Mouse (Mus musculus) thymus, postnatal 0 days (tissue): Measurements from ENCODE around the gene Tnfsf18. TPM values are rescaled to one million over a fixed set of nuclear protein-coding genes. Genes with fewer than 3 reads are reported as not detected.

ENCODE experiments used
- DNase-seq: peaks from one replicate; pipeline ENCODE4 v3.0.0-alpha.2; 2015; ENCODE audit warnings: low spot score
- polyA plus RNA-seq: library from polyadenylated mRNA; unstranded; fragments of >200 nt; fragmentation: Nextera tagmentation; extraction: Ambion mirVana; gene quantifications from 2 replicates; pipeline ENCODE4 v1.2.1, GENCODE M21; 2015

Gene Tnfsf18
- 0.17 TPM in 1 of 2 replicates, not detected in the other for polyA plus RNA-seq

GRCm38 (mm10) chr1:161494343-161494742 lies at the start of gene Tnfsf18:
Tnfsf18 (plus strand) TSS chr1:161494655.
- DNase-seq: no peak

- no peak for DNase-seq
Measured at GRCm38 (mm10) chr1:161444858-161445257, 49.6 kb upstream of the Tnfsf18 start.

- DNase-seq: no peak
Measured at GRCm38 (mm10) chr1:161451683-161452245, 42.7 kb upstream of the Tnfsf18 start.

- DNase-seq: no peak
Measured at GRCm38 (mm10) chr1:161452250-161452649, 42.2 kb upstream of the Tnfsf18 start.

- DNase-seq: no peak
Measured at GRCm38 (mm10) chr1:161463388-161464085, 30.9 kb upstream of the Tnfsf18 start.

GRCm38 (mm10) chr1:161477221-161477620 lies 17.2 kb upstream of the Tnfsf18 start:
- no peak for DNase-seq

- DNase-seq: peak; percentile 3
Measured at GRCm38 (mm10) chr1:161479854-161480253, 14.6 kb upstream of the Tnfsf18 start.

GRCm38 (mm10) chr1:161482211-161482610 lies 12.2 kb upstream of the Tnfsf18 start:
- no peak for DNase-seq

GRCm38 (mm10) chr1:161487069-161487468 lies 7.4 kb upstream of the Tnfsf18 start:
- no peak for DNase-seq

- DNase-seq: no peak
Measured at GRCm38 (mm10) chr1:161491766-161492165, 2.7 kb upstream of the Tnfsf18 start.

GRCm38 (mm10) chr1:161496866-161497645 lies 2.6 kb downstream of the Tnfsf18 start:
- DNase-seq: no peak

- no peak for DNase-seq
Measured at GRCm38 (mm10) chr1:161500114-161500810, 5.8 kb downstream of the Tnfsf18 start.

- DNase-seq: no peak
Measured at GRCm38 (mm10) chr1:161500811-161501146, 6.3 kb downstream of the Tnfsf18 start.

GRCm38 (mm10) chr1:161506317-161506716 lies 11.9 kb downstream of the Tnfsf18 start:
- no peak for DNase-seq

- DNase-seq: no peak
Measured at GRCm38 (mm10) chr1:161507623-161508047, 13.2 kb downstream of the Tnfsf18 start.

GRCm38 (mm10) chr1:161517355-161517754 lies 22.9 kb downstream of the Tnfsf18 start:
- DNase-seq: no peak

- DNase-seq: no peak
Measured at GRCm38 (mm10) chr1:161520223-161520622, 25.8 kb downstream of the Tnfsf18 start.

- no peak for DNase-seq
Measured at GRCm38 (mm10) chr1:161528173-161528572, 33.7 kb downstream of the Tnfsf18 start.

GRCm38 (mm10) chr1:161550596-161551095 lies 56.2 kb downstream of the Tnfsf18 start:
- DNase-seq: no peak

- DNase-seq: no peak
Measured at GRCm38 (mm10) chr1:161552098-161552497, 57.6 kb downstream of the Tnfsf18 start.
